Mouse (Mus musculus): ENCODE data around the gene Cyp2c23.

The Cyp2c23 gene

GRCm38 (mm10) chr19:43973711-43974110 lies 55.3 kb downstream of the Cyp2c23 start:
- DNase-seq (ENCODE audit: extremely low read depth, low read depth, low spot score), result no peak

DNA sequence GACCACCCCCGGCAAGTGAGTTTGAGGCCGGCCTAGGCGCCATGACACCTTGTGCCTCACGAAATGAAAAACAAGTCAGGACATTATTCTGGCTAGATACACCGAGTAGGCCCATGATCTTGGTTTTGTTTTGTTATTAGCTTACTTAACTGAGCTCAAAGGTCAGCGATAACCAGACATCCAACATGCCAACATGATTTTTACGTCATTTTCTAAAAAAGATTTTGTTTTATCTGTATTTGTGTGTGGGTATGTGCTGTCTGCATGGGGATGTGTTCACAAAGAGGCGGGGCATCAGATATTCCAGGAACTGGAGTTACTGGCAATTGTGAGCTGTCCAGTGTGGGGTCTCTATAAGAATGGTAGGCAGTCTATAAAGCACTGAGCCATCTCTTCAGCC lies 56.9 kb downstream of the Cyp2c23 start:
- DNase-seq (ENCODE audit: extremely low read depth, low read depth, low spot score), result no peak

DNA sequence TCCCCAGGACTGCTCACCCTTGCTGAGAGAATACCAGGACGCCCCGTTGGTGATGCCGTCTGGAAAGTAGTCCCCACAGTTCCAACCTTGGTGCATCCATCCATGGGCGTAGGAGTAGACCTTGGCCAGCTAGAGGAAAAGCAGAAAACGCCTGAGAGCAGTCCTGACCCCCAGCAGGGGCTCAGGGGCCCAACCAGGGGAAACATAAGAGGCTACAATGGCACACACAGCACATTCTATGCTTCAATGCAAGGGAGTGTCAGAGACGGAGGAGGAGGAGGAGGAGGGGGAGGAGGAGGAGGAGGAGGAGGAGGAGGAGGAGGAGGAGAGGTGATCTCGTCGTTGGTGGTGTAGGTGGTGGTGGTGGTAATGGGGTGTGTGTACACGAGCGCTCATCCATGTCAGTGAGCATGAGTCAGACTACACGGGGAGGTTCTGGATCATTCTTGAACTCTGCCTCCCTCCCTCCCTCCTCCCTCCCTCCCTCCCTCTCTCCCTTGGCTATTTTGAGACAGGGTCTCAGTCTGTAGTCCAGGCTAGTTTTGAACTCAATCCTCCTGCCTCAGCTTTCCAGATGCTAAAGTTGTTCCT lies 60.5 kb downstream of the Cyp2c23 start:
- DNase-seq (ENCODE audit: extremely low read depth, low read depth, low spot score), result no peak

DNA sequence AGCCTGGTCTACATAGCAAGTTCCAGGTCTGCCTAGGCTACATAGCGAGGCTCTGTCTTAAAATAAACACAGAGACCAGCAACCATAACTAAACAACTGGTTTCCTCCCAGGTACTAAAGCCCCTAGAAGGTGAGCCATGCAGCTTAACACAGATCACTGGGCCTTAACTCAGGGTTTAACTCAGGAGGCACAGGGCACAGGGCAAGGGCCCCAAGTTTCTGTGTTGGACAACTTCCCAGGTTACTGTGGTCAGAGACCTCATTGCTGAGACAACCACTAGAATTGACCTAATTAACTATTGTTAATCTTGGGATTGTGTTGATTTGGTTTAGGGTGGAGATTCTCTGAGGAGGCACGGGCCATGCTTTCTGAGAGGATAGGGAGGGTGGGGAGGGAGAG lies 62.5 kb downstream of the Cyp2c23 start:
- no peak for DNase-seq (ENCODE audit: extremely low read depth, low read depth, low spot score)

GRCm38 (mm10) chr19:43965496-43966085 lies 63.4 kb downstream of the Cyp2c23 start:
- no peak for DNase-seq (ENCODE audit: extremely low read depth, low read depth, low spot score)

GRCm38 (mm10) chr19:43962795-43963194 lies 66.2 kb downstream of the Cyp2c23 start:
- no peak for DNase-seq (ENCODE audit: extremely low read depth, low read depth, low spot score)

- DNase-seq (ENCODE audit: extremely low read depth, low read depth, low spot score), result no peak
Observed at GRCm38 (mm10) chr19:43961185-43961584, 67.8 kb downstream of the Cyp2c23 start.

GRCm38 (mm10) chr19:43960014-43960413 lies 69.0 kb downstream of the Cyp2c23 start:
- no peak for DNase-seq (ENCODE audit: extremely low read depth, low read depth, low spot score)

DNA sequence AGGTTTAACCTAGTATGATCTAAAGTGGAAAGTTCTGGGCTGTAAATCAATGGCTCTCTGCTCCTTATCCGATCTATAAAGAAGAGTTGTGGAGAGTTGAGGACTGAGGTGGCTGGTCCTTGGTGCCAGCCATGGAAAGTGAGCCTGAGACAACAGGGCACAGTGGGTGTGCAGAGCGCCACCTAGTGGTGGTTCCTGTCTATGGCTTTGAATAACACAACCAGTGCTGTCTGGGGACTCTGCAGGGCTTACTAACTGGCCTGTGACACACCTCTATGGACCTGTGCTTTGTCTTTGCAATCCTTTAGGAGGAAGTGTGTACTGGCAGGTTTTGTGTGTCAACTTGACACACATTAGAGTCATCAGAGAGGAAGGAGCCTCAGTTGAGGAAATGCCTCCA lies 69.8 kb downstream of the Cyp2c23 start:
- no peak for DNase-seq (ENCODE audit: extremely low read depth, low read depth, low spot score)

GRCm38 (mm10) chr19:43957881-43958280 lies 71.1 kb downstream of the Cyp2c23 start:
- DNase-seq (ENCODE audit: extremely low read depth, low read depth, low spot score), result no peak

- DNase-seq (ENCODE audit: extremely low read depth, low read depth, low spot score), result no peak
Observed at GRCm38 (mm10) chr19:43957402-43957801, 71.6 kb downstream of the Cyp2c23 start.

DNA sequence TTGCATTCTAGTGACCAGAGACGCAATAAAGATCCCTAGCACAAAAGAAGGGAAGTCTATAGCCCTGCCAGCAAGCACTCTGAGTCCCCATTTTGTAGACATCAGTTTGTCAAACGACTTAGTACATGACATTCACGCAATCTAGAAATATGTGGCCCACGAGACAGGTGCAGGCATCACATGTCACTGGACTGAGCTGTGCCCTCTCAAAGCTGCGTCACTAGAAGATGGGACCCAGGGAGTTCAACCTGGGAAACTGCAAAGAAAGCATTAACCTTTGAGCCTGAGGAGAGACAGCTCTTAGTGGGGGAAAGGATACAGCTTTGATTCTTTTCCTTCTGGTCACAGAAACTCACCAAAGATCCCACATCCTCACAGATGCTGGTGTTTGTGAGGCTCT lies 73.7 kb downstream of the Cyp2c23 start:
- no peak for DNase-seq (ENCODE audit: extremely low read depth, low read depth, low spot score)
